Mouse (Mus musculus): ENCODE data around the gene Olfr1206. TPM values are rescaled to one million over a fixed set of nuclear protein-coding genes. Genes with fewer than 3 reads are reported as not detected.

Gene Olfr1206
- not detected for total RNA-seq (2023)

GRCm38 (mm10) chr2:88862931-88863330, at the start of gene Olfr1206:
Gene Olfr1206 (plus strand): TSS chr2:88863231.

GRCm38 (mm10) chr2:88814196-88814595, 48.8 kb upstream of the Olfr1206 start, which contains the start of gene Olfr1202:
Gene Olfr1202 (plus strand): TSS chr2:88814496.

GRCm38 (mm10) chr2:88829437-88829836, 33.6 kb upstream of the Olfr1206 start, which contains the start of gene Olfr1205:
Gene Olfr1205 (plus strand): TSS chr2:88829737.

GRCm38 (mm10) chr2:88848992-88849391, 14.0 kb upstream of the Olfr1206 start, which contains the start of gene Olfr1204:
Gene Olfr1204 (plus strand): TSS chr2:88849292.

GRCm38 (mm10) chr2:88902211-88902610, 39.2 kb downstream of the Olfr1206 start, which contains the start of gene Olfr1208:
Gene Olfr1208 (minus strand): TSS chr2:88902311.

GRCm38 (mm10) chr2:88915057-88915456, 52.0 kb downstream of the Olfr1206 start, which contains the start of gene Olfr1209:
Gene Olfr1209 (minus strand): TSS chr2:88915157.

Other genes with a start within 250 kb of the Olfr1206 start
- gene Olfr1191-ps1, start 222.7 kb upstream of the Olfr1206 start, total RNA-seq (2023): under 1 TPM; 0.04 to 0.18 TPM
- gene Olfr1192-ps1, start 214.7 kb upstream of the Olfr1206 start, total RNA-seq (2023): not detected
- not detected for gene Olfr1193, start 187.6 kb upstream of the Olfr1206 start, total RNA-seq (2023)
- gene Olfr1195, start 174.0 kb upstream of the Olfr1206 start, total RNA-seq (2023): not detected
- gene Olfr1196, start 158.6 kb upstream of the Olfr1206 start, total RNA-seq (2023): not detected
- not detected for gene Olfr1197, start 130.9 kb upstream of the Olfr1206 start, total RNA-seq (2023)
- gene Olfr1198, start 111.9 kb upstream of the Olfr1206 start, total RNA-seq (2023): not detected
- gene Olfr1199, start 102.8 kb upstream of the Olfr1206 start, total RNA-seq (2023): not detected
- not detected for gene Olfr1200, start 92.7 kb upstream of the Olfr1206 start, total RNA-seq (2023)
- not detected for gene Olfr1201, start 70.2 kb upstream of the Olfr1206 start, total RNA-seq (2023)
- not detected for gene Olfr1202, start 48.7 kb upstream of the Olfr1206 start, total RNA-seq (2023)
- not detected for gene Olfr1205, start 33.5 kb upstream of the Olfr1206 start, total RNA-seq (2023)
- gene Olfr1204, start 13.9 kb upstream of the Olfr1206 start, total RNA-seq (2023): not detected
- gene Olfr1208, start 39.1 kb downstream of the Olfr1206 start, total RNA-seq (2023): not detected
- not detected for gene Olfr1209, start 51.9 kb downstream of the Olfr1206 start, total RNA-seq (2023)
- gene Olfr1211, start 74.9 kb downstream of the Olfr1206 start, total RNA-seq (2023): not detected
- gene Olfr1212, start 90.7 kb downstream of the Olfr1206 start, total RNA-seq (2023): not detected
- not detected for gene Gm13762, start 117.0 kb downstream of the Olfr1206 start, total RNA-seq (2023)
- not detected for gene Olfr1214, start 129.4 kb downstream of the Olfr1206 start, total RNA-seq (2023)
- not detected for gene Olfr1215, start 143.7 kb downstream of the Olfr1206 start, total RNA-seq (2023)
- not detected for gene Olfr1216, start 155.1 kb downstream of the Olfr1206 start, total RNA-seq (2023)
- not detected for gene Olfr1217, start 168.8 kb downstream of the Olfr1206 start, total RNA-seq (2023)
- not detected for gene Olfr1218, start 198.0 kb downstream of the Olfr1206 start, total RNA-seq (2023)
- not detected for gene Olfr1219, start 220.3 kb downstream of the Olfr1206 start, total RNA-seq (2023)
- gene Olfr1220, start 243.6 kb downstream of the Olfr1206 start, total RNA-seq (2023): not detected

Measured in neutrophil, adult 83 days (primary cell).